Mouse (Mus musculus): ENCODE results near the gene Utp14b.
A peak's percentile ranks its signal among the peaks of the same experiment; 100 is the strongest.

The Utp14b gene

DNA sequence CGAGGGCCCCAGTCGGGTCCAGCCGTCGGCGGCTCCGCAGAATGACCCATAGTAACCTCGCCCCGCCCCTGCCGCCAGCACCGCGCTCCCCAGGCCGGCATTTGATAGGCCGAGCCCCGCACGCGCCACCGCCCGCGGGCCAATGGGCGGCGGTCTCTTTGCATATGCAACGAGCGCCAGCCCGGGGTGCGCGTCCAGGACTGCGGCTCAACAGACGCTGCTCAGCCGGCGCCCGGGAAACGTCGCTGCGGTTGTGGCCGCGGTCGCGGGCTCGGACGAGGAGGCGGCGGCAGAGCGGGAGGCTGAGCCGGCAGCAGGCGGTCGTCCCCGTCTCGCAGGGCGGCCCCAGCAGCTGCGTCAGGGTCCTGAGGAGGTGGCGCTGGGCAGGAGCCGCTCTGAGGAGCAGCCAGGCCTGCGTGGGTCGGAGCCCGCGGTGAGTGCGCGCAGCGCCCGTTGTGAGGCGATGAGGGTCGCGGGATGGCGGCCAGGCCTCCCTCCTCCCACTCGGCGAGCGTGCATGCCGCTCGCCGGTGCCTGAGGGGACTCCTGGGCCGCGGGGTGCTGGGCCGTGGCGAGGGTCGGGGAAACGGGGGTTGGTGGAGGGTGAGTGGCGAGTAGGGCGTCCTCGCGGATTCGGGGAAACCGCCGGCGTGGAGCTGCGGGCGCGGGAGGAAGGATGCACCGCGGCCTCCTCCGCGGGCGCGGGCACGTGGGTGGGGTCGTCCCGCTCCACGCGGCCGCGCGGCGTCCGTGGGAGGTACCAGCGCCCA, at the start of gene Utp14b, which contains the start of gene Acsl3:
Gene Utp14b (plus strand): TSS at position 368 of the 770 bp plus-strand sequence.
Gene Acsl3 (plus strand): TSS at position 155 of the 770 bp plus-strand sequence.
- peak; percentile 90 to 97 for DNase-seq (ENCODE audit: low spot score in 2 of 2)

DNA sequence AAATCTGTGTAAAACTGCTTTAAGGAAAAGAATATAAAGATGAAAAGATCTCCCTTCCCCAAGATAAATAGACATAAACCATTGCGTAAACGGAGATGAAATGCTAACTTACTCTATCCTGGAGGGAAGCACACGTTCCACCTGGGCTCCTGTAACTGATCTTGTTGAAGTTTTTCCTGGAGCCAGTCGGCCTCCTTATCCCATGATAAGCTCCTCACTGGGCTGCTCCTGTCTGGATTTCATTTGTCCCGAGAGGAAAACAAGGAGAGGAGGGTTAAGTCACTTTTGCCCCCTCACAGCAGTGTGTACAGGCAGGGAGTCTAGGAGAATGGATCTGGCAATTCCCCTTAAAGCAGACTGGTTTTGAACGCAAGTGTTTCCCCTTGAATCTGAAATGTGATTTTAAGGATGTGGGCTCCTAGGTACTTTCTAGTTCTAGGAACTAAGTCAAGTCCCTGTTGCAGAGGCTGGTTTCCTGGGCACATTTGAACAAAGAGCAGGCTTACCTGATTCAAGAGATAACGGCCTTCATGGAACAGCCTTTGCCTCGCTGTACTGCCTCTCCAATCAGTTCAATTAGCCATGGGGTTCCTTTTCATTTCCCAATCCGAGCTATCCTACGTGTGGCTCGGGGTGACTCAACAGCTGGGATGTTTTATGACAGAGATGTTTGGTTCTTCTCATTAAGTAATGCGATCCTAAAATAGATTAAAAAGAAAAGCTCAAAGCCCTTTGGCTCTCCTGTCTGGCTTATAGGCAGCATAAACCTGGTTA, 48.5 kb upstream of the Utp14b start:
- DNase-seq (ENCODE audit: low spot score in 2 of 2): no peak

DNA sequence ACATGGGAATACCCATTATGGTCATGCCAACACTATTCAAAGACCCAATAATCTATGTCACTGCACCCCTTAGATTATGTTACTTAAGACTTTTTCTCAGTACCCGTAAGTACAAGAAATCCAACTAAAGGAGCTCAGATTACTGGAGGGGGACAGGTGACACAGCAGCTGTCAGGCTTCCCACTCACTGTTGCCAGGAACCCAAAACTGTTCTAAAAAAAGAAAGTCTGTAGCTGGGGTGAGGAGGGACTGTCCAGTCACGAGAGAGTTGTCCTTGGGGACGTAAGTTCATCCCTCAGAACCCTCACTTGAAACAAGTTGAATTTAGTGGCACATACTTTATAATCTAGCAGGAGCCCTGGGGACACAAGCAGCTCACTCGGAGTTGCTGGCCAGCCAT, 46.8 kb upstream of the Utp14b start:
- DNase-seq (ENCODE audit: low spot score in 2 of 2): no peak

DNA sequence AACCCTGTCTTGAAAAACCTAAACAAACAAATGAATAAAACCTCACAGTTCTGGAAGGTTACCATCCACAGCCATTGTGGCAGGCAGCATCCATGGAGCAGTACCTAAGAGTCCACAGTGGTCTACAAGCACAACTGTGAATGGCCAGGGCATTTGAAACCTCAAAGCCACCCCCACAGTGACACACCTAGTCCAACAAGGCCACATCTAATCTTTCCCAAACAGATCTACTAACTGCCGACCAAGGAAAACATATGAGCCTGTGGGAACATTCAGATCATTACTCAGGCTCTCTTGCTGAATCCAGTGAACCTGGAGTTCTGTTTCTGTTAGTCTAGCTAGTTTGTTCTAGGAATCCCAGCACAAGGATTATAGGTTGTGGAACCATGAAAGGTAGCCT, 44.9 kb upstream of the Utp14b start:
- no peak for DNase-seq (ENCODE audit: low spot score in 2 of 2)

DNA sequence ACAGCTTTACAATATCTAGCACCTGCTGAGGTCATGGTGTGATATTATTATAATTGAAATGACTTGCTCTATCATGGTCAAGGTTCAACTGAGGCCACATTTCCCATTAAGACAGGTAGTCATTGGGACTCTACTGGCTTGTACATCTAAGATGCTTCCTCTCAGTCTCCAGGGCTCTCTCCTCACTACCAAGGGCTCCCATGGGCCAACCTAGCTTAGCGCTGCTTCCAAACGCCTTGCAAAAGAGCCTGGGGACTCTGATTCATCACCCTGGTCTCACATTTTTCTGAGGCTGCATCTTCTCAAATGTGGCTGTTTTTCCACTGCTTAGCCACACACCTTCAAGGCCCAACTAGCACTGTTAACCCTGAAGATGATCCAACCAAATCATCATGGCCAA, 33.5 kb upstream of the Utp14b start:
- no peak for DNase-seq (ENCODE audit: low spot score in 2 of 2)

DNA sequence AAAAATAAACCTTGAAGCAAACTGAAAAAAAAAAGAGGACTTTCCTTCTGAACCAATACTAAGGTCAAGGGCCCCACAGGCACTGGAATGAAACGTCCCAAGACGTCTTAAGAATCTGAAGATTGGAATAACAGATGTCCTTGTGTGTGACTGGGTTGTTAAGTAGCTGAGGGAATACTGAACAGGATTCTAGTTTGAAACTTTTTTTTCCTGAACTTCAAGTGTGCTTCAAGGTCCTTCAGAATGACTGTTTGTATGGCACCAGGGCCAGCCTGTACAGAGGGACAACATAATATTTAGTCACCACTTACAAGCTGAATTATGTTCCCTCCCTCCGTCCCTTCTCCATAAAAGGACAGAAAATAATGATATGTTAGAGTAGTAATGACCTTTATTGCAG, 23.4 kb upstream of the Utp14b start:
- DNase-seq (ENCODE audit: low spot score in 2 of 2): no peak

DNA sequence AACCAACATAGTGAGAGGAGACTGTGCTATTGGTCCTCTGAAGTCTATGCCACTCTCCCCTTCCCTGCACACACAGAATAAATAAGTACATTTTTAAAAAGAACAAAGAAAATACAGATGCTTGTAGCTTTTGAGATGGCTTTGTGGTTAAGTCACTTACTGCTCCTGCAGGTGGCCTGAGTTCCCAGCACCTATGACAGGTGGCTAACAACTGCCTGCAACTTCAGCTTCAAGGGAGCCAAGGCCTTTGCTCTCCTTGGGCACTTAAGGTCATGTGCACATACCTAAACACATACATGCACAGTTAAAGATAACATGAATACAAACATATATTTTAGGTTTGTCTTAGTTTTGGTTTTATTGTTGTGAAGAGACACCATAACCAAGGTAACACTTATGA, 17.0 kb upstream of the Utp14b start:
- DNase-seq (ENCODE audit: low spot score in 2 of 2): no peak

DNA sequence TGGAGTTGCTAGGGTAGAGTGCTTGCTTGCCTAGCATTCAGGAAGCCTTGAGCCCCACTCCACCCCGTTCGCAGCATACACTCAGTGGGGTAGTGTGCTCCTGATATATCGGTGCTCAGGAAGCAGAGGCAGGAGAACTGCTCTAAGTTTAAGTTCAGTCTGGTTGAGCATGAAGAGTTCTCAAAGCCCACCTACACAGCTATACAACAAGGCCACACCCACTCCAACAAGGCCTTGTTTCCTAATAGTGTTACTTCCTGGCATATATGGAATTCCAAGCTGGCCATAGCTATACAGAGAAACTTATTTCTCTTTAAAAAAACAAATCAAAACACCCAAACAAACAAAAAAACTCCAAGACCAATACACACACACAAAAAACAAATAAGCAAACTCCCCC, 16.0 kb upstream of the Utp14b start:
- no peak for DNase-seq (ENCODE audit: low spot score in 2 of 2)

DNA sequence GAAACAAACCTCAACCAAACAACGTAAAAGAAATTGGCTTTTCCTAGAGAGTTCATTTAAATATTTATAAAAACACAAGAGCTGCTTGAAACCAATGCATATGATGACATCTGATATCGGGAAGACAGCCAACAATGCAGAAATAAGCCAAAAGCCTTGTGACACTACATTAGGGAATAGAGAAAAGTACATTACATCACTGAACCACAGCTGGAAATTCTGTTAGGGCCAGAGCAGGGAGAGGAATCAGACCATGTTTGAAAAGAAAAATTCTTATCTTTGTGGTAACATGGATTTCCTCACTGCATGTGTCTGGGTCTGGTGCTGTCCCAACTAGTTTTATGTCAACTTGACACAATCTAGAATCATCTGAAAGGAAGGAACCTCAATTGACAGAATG, 15.6 kb upstream of the Utp14b start:
- DNase-seq (ENCODE audit: low spot score in 2 of 2): no peak

DNA sequence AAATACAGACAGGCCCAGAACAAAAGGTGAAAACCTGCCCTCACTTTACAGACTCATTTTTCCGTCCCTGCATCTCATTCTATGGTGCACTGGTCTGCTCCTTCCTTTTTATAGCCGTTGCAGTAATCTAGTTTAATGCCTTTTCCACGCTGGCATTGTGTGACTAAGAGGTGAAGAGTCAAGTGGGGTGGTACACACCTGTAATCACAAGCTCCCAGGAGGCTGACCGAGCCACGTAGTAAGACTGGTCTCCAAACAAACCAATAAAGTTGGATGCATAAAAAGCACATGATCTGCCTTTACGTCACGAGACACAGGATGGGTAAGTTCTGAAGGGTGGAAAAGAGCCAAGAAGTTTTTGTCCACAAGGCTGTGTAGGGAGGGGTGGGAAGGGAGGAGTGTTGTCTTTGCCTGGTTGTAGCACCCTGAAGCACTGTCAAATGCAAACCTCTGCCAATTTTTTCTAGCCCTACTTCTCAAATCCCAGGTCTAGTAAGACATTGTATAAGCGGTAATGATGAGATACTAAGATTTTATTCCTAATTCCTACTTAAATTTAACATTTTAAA, 10.4 kb upstream of the Utp14b start:
- no peak for DNase-seq (ENCODE audit: low spot score in 2 of 2)

DNA sequence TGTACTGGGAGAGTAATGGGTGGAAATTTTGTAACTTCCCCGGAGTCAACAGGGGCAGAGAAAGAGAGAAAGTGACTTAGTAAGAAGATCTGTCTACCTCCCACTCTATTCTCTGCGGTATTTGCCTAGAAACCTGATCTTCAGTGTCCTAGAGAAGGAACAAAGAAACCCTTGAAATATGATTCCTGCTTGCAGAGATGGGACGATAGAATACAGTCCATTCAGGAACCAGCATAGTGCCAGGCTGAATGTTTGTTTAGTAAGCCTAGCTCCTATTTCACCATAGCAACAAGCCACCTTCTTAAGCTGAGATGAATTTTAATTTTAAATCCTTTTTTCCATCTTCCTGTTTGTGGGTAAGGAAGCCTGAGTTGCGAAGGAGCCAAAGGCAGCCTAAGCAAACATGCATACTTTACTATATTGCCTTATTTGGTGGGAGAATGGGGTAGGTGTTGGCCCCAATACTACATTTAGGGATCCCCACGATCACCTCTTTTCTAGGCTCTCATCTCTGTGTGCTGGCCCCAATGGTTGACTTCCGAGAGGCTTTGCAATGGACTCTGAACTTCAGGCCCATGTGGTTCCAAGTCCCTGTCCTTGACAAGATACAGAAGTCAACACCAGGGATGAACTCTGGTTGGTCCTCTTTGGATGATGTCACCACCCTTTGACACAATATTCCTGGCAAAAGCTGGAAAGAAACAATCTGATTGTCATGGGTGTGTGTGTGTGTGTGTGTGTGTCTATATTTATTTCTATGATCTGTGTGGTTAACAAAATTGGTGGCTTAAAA, 8.4 kb upstream of the Utp14b start:
- no peak for DNase-seq (ENCODE audit: low spot score in 2 of 2)

DNA sequence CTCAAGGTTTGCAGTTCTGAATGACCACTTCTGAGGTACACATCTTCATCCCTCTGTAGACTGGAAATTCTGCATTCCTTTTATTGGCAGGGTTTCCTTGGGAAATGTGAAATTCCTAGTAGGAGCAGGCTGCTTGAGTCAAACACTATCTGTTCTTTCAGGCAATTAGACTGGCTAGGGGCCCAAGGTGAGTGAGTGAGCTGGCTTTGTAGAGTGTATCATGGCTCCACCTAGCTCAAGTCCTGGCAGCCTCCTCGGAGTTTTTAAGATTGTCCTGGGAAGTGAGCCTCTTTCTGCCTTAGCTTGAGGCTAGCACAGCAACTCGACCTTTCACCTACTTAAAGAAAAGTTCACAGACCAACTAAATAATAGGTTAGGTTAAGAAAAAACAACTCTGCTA, 1.4 kb upstream of the Utp14b start:
- DNase-seq (ENCODE audit: low spot score in 2 of 2): no peak

DNA sequence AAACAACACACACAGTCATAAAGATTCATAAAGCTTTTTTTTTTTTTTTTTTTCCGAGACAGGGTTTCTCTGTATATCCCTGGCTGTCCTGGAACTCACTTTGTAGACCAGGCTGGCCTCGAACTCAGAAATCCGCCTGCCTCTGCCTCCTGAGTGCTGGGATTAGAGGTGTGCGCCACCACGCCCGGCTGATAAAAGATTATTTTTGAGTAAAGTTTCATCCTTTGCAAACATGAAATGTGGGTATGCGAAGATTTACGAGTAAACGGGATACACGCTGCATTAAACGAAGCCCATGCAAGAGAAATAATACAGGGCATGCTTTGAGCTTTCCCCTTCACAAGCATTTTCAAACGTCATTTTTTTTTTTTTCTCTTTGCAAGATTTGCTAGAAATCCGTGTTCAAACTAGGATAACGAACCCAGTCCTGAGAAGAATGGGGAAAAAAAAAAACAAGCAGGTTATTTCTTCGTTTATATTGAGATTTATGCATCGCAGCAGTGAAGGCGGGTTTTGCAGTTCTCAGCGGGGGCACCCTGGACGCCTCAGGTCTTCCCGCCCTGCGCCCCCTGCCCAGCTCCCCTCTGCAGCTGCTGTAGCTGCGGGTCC, 713 bp upstream of the Utp14b start:
- no peak for DNase-seq (ENCODE audit: low spot score in 2 of 2)

DNA sequence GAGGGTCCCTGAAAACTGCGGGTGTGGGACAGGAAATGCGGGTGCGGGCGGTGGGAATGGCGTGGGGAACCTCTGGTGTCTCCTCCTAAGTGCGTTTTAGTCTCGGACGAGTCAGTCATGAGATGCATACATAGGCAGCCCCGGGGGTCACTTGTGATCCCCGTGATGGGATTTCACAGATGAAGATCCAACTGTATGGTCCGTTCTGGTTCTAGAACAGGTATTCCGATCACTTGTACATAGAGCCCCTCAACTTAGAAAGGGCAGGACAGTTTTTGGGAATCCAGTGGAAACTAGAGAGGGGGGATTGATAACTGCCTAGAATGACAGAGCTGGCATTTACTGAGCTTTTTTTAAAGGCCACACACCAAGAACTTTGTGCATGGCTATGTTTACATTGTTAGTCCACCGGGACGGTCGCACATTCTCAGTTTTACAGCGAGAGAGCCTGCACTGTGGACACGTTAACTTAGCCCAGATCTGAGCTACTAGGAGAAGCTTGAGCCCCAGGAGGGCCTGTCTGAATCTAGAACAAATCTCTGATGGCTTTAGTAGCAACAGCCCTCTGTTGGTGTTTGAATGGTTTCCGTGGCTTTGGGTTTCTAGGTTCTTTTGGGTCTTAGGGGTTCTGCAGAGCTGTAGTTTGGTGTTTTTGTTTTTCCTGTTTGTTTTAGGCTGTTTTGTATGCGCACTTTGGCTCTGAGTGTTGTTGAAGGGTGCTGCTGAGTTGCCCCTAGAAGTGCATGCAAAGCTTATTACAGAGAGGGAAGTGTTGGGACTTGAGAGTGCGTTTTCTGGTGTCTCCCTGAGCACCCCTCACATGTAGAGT, 817 bp downstream of the Utp14b start:
- no peak for DNase-seq (ENCODE audit: low spot score in 2 of 2)

DNA sequence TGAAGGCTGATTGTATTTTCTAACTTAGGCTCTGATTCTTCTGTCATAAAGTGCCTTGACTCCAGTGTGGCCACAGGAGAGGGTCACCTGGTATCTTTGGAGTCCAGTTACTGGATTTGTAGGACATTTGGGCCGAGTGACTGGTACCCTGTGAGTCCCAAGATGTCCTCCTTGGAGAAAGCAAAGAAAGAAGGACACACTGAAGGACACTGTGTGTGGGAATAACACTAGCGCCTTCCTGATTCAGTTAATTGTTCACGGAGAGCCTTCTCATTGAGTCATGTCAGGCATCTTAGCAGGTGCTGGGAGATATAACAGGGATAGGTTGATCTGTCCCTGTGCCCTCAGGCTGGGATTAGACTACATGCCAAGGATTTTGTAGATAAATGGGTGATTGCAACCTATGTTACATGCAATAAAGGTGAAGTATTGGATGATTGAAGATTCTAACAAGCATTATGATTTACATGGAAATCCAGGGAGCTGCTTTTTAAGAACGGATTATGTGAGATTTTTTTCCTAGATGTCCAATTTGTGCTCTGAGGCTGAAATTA, 1.5 kb downstream of the Utp14b start:
- DNase-seq (ENCODE audit: low spot score in 2 of 2): no peak

DNA sequence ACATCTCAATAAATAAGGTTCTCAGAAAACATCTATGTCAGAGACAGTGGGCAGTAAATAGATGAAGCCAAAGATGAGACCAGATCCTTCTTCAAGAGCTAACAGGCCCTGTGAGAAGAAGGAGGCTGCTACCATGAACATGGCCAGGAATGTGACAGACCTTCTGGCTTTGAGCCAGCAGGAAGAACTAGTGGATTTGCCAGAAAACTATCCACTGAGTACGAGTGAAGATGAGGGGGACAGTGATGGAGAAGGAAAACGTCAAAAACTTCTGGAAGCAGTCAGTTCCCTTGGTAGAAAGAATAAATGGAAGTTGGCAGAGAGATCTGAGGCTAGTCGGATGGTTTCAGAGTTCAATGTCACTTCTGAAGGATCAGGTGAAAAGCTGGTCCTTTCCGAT, 6.5 kb downstream of the Utp14b start:
- DNase-seq (ENCODE audit: low spot score in 2 of 2): no peak

DNA sequence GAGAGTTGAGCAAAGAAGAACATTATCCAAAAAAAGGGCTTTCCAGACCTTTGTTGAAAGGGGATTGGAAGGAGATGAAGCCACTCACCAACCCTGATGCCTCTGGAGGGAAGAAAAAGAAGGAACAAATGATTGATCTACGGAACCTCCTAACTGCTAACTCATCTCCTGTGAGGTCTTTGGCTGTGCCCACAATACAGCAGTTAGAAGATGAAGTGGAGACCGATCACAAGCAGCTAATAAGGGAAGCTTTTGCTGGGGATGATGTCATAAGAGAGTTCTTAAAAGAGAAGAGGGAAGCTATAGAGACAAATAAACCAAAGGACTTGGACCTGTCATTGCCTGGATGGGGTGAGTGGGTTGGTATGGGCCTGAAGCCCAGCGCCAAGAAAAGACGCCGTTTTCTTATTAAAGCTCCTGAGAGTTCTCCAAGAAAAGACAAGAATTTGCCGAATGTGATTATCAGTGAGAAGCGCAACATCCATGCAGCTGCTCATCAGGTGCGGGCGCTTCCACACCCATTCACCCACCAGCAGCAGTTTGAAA, 8.2 kb downstream of the Utp14b start:
- peak in 1 of 2 experiments; percentile 27 for DNase-seq (ENCODE audit: low spot score in 2 of 2)

DNA sequence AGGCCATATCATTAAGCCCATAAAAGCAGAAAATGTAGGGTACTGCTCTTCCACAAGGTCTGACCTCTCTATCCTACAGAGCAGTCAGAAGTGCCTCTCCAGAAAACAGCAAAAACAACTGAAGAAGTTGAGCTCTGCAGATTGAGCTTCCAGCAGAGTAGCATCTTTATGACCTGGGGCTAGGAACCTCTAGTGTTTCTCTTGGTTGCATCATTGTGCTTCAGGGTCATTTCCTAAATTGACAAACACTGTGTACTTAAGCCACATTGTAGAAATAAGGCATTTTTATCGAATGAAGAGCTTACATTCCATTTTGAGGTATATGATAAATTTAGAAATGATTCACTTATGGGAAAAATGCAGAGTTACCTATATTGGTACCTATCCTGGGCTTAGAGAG, 8.7 kb downstream of the Utp14b start:
- no peak for DNase-seq (ENCODE audit: low spot score in 2 of 2)

DNA sequence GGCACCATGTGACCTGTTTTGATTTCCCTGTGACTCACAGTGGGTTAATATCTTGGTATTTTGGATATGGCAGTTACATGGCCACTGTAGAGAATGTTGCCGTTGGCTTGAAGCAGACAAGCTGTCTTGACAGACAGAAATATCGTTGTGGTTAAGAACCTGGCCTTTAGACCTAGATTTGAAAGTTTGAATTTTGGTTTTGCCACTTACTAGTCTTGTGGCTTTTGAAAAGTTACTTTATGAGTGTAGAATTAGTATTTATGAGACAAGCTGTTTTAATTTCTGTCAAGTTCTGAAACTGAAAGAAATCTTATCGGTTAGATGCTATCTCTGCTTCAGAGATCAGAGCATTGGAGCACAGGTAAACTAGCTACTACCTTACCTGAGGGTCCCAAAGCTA, 24.5 kb downstream of the Utp14b start:
- DNase-seq (ENCODE audit: low spot score in 2 of 2): no peak

DNA sequence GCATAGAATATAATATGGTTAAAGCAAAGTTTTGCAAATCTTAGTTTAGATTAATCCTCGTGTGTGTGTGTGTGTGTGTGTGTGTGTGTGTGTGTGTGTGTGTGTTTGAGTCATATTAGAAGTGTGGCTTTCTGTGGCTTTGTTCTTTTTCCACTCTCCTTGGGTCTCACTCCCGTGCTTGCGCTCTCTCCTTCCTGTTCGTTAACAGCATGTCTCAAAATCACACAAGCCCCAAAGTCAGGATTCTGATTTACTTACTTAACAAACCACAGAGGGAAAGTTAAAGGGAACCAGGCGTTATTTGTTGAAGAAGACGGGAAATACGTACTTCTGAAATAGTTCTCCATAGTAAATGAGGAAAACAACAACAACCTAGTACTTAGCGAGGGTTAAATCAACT, 26.3 kb downstream of the Utp14b start:
- DNase-seq (ENCODE audit: low spot score in 2 of 2): no peak
